Mouse (Mus musculus) liver, embryonic 12.5 days (tissue): ENCODE results near the gene A530032D15Rik. TPM values are rescaled to one million over a fixed set of nuclear protein-coding genes. Genes with fewer than 3 reads are reported as not detected.

Source experiments
- polyA plus RNA-seq: library from polyadenylated mRNA; unstranded; fragments of >200 nt; fragmentation: Nextera tagmentation; extraction: Ambion mirVana; gene quantifications from 2 replicates; pipeline ENCODE4 v1.2.1, GENCODE M21; 2016

The A530032D15Rik gene
- polyA plus RNA-seq, 1 experiment from 2014 or later = 0.19 TPM

Other genes starting within 250 kb of the A530032D15Rik start
- gene Slc16a14, start 174.7 kb downstream of the A530032D15Rik start, polyA plus RNA-seq = 0.05 TPM in 1 of 2 replicates, not detected in the other
- not detected in 2 replicates for gene Gm10553, start 9.7 kb downstream of the A530032D15Rik start, polyA plus RNA-seq
- gene C130026I21Rik, start 160.7 kb upstream of the A530032D15Rik start, polyA plus RNA-seq = not detected in 2 replicates